Mouse (Mus musculus): Measurements from ENCODE around the gene Tmed1. TPM values are rescaled to one million over a fixed set of nuclear protein-coding genes. Genes with fewer than 3 reads are reported as not detected.
"Not testable (repeated sequence)": the region's sequence is repeated elsewhere in the genome, so short reads cannot be mapped to it uniquely, and the experiment has no call there.

Gene Tmed1
- polyA plus RNA-seq, 1 experiment, result 47.7 TPM

DNA sequence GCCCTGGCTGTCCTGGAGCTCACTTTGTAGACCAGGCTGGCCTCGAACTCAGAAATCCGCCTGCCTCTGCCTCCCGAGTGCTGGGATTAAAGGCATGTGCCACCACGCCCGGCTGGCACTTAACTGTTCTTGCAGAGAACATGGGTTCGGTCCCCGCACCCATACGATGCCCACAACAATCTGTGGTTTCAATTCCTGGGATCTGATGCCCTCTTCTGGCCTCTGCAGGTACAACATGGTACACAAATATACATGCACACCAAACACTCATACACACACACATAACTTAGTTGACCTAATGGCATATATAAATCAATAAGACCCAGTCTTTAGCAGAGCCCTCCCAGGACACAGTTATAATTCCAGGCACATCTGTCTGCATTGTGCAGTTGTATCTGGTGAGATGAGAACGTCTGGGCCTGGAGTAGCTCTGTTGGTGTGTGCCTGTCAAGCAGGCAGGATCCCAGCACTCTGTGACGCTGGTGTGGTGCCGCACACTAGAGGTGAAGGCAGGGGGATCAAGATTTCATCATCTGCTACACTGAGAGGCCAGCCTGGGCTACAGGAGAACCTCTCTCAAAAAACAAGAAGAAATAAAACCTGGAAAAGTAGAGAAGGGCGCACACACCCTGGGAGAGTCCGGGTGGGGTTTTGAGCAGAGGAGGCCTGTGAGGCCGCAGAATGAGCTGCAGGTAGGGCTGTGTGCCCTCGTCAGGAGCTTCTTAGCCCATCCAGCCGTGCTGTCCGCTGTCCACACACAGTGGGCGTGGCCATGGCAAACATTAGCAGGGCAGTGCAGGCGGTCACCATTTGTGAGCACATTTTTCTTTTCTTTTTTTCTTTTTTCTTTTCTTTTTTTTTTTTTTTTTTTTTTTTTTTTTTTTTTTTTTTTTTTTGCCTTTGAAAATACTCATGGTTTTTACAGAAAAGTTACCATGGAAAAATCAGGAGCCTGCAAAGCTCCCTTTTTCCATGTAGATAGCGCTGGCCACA, 40.7 kb downstream of the Tmed1 start:
- WGBS, result 79% methylated on average over 20 of the region's 20 CpGs
- DNase-seq, result peak; percentile 73
- Histone ChIP-seq H3K36me3 (ENCODE audit: control insufficient read depth, insufficient read depth, low read length) (peaks cover 3% of the 10 kb centered on the region), H3K27ac (ENCODE audit: insufficient read depth, low read depth, low read length) (no peak overlapping the region), H3K4me1 (ENCODE audit: control insufficient read depth, insufficient read depth, low read length) (no peaks in the 10 kb centered on the region), H3K4me3 (ENCODE audit: insufficient read depth, low read depth, low read length) (no peak overlapping the region), H3K27me3 (replicated peaks; ENCODE audit: control insufficient read depth, insufficient read depth, low read length) (no peaks in the 10 kb centered on the region)
- peak; percentile 65 for TF ChIP-seq CTCF (conservative IDR thresholded peaks at IDR 0.05; ENCODE audit: insufficient read depth, insufficient read length, low read depth, low read length)
- no peak for TF ChIP-seq POLR2A (IDR thresholded peaks at IDR 0.05; ENCODE audit: low read depth, low read length)

DNA sequence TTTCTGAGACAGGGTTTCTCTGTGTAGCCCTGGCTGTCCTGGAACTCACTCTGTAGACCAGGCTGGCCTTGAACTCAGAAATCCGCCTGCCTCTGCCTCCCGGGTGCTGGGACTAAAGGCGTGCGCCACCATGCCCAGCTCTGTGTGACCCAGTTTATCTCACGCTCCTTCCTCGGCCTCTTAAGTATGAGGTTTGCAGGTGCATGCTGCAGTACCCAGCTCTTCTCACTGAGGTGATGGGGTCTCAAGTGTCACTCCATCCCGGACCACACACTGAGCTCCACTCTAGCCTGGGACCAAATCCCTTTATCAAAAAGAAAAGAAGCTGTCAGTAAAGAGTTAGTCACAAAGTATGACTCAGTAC, 45.5 kb downstream of the Tmed1 start:
- H3K4me3 ChIP-seq (ENCODE audit: insufficient read depth, low read depth, low read length); DNase-seq; H3K27me3 ChIP-seq (replicated peaks; ENCODE audit: control insufficient read depth, insufficient read depth, low read length); H3K36me3 ChIP-seq (ENCODE audit: control insufficient read depth, insufficient read depth, low read length); H3K27ac ChIP-seq (ENCODE audit: insufficient read depth, low read depth, low read length): not testable (repeated sequence)
- H3K4me1 ChIP-seq (ENCODE audit: control insufficient read depth, insufficient read depth, low read length), result peaks cover 40% of the 10 kb centered on the region
- WGBS, result 84% methylated on average over 7 of the region's 7 CpGs

DNA sequence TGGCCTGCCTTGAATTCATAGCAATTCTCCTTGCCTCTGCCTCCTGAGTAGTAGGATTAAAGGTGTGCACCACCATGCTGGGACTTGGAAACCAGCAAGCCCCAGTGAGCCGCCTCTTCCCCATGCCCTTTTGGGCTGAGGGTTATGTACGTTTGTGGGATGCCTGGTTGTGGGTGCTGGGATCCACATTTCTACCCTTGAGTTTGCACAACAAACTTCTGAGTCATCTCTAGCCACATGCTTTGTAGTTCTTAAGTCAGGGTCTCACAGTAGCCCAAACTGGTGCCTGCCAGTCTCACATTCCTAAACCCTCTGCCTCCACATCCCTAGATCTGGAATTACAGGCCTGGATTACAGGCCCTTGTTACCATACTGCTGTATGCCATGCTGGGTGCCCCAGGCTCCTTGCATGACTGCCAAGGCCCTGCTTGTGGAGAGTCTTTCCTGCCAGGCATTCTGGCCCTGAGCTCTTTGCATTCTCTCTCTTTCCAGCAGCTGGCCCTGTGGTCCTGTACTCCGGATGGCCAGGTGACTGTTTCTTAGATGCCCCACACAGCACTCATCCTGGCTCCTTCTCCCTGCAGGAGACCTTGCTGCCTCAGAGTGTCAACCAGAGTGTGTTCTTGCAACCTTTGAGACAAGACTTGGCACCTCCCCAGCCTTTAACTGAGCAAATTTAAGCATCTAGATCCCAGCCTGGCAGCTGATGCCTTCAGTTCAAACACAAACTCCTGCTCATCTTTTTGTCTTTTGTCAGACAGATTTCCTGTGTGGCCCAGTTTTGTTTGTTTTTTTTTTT, 46.1 kb downstream of the Tmed1 start:
- H3K27ac ChIP-seq (ENCODE audit: insufficient read depth, low read depth, low read length), result peak overlapping the region; percentile 28
- H3K36me3 ChIP-seq (ENCODE audit: control insufficient read depth, insufficient read depth, low read length), result no peaks in the 10 kb centered on the region; the same call in none of the 2 replicates
- no peaks in the 10 kb centered on the region for H3K27me3 ChIP-seq (replicated peaks; ENCODE audit: control insufficient read depth, insufficient read depth, low read length)
- TF ChIP-seq POLR2A (IDR thresholded peaks at IDR 0.05; ENCODE audit: low read depth, low read length) (no peak), CTCF (conservative IDR thresholded peaks at IDR 0.05; ENCODE audit: insufficient read depth, insufficient read length, low read depth, low read length) (no peak)
- H3K4me1 ChIP-seq (ENCODE audit: control insufficient read depth, insufficient read depth, low read length), result peaks cover 45% of the 10 kb centered on the region
- WGBS, result 47% methylated on average over 3 of the region's 3 CpGs
- peak; percentile 62 for DNase-seq
- H3K4me3 ChIP-seq (ENCODE audit: insufficient read depth, low read depth, low read length), result no peak overlapping the region

DNA sequence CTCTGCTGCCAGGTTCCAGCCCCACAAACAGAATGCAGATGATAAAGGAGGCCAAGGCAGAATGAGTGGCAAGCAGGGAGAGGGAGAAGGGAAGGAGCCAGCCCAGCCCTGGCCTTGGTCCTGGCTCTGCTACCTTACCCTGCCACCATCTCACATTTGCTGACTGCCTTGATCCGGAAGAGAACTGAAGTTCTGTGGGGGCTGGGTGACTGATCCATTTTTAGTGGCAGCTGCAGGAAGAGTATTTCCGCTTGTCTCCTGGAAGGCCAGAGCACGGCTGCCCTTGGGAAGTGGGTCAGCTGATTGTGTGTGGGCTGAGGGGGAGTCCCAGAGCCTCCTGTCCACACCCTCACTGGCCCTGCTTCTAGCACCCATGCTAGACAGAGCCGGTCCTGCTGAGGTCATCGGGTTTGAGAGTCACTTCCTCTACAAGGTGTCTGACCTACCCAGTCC, 46.9 kb downstream of the Tmed1 start:
- 3% methylated on average over 5 of the region's 5 CpGs for whole genome bisulfite sequencing
- H3K27me3 ChIP-seq (replicated peaks; ENCODE audit: control insufficient read depth, insufficient read depth, low read length), result no peaks in the 10 kb centered on the region
- no peaks in the 10 kb centered on the region; the same call in none of the 2 replicates for H3K36me3 ChIP-seq (ENCODE audit: control insufficient read depth, insufficient read depth, low read length)
- peak; percentile 89 for DNase-seq
- H3K27ac ChIP-seq (ENCODE audit: insufficient read depth, low read depth, low read length), result peak overlapping the region; percentile 28
- H3K4me3 ChIP-seq (ENCODE audit: insufficient read depth, low read depth, low read length), result no peak overlapping the region
- H3K4me1 ChIP-seq (ENCODE audit: control insufficient read depth, insufficient read depth, low read length), result peaks cover 45% of the 10 kb centered on the region
- TF ChIP-seq POLR2A (IDR thresholded peaks at IDR 0.05; ENCODE audit: low read depth, low read length), result no peak
- no peak for TF ChIP-seq CTCF (conservative IDR thresholded peaks at IDR 0.05; ENCODE audit: insufficient read depth, insufficient read length, low read depth, low read length)

DNA sequence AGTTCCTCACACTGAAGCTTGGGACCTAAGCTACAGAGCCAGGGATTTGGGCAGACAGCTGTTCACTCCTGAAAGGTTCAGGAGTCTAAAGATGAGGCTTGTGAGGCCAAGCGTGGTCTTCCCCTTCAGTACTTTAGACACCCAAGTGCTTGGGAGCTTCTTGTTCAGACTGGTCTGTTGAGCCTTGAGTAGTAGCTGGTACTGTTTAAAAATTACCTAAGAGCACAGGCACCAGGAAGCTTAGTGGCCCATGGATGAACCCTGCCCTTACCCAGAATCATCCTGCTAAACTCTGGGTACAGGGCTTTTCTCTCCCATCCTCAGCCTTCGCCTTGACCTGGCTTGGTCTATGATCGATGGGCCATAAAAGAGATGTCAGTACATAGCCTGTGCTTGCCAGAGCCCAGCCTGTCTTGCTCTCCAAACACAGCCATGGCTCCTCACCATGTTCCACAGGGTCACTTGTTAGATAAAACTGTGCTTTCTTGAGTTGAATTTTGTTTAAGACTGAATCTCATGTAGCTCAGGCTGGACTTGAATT, 49.6 kb downstream of the Tmed1 start:
- H3K36me3 ChIP-seq (ENCODE audit: control insufficient read depth, insufficient read depth, low read length), result no peaks in the 10 kb centered on the region
- no peak overlapping the region for H3K4me3 ChIP-seq (ENCODE audit: insufficient read depth, low read depth, low read length)
- 38% methylated on average over 3 of the region's 3 CpGs for WGBS
- peak; percentile 82 for DNase-seq
- no peaks in the 10 kb centered on the region for H3K27me3 ChIP-seq (replicated peaks; ENCODE audit: control insufficient read depth, insufficient read depth, low read length)
- H3K4me1 ChIP-seq (ENCODE audit: control insufficient read depth, insufficient read depth, low read length), result peaks cover 45% of the 10 kb centered on the region
- peak overlapping the region; percentile 79 for H3K27ac ChIP-seq (ENCODE audit: insufficient read depth, low read depth, low read length)
- TF ChIP-seq CTCF (conservative IDR thresholded peaks at IDR 0.05; ENCODE audit: insufficient read depth, insufficient read length, low read depth, low read length), result no peak
- no peak for TF ChIP-seq POLR2A (IDR thresholded peaks at IDR 0.05; ENCODE audit: low read depth, low read length)

DNA sequence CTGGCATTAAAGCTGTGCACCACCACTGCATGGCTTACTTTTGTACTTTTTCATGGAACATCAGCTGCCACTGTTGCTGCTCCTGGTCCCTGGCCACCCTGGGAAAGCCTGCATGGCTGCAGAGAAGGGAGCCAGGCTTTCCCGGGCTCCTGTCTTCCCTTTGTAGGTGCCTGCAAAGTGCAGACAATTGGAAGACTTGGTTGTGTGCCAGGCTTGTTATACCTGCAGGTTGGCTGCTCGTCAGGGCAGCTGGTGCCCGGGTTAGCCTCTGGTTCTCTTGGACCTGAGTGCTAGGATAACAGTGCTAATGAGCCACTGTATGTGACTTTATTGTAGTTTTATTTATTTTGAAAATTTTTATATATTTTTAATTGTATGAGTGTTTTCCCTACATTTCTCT, 51.2 kb downstream of the Tmed1 start:
- H3K4me1 ChIP-seq (ENCODE audit: control insufficient read depth, insufficient read depth, low read length), result peaks cover 51% of the 10 kb centered on the region
- no peak for TF ChIP-seq CTCF (conservative IDR thresholded peaks at IDR 0.05; ENCODE audit: insufficient read depth, insufficient read length, low read depth, low read length)
- no peak for TF ChIP-seq POLR2A (IDR thresholded peaks at IDR 0.05; ENCODE audit: low read depth, low read length)
- 46% methylated on average over 3 of the region's 3 CpGs for WGBS

More for the DNA sequence above, 51.2 kb downstream of the Tmed1 start:
- no peak overlapping the region for H3K4me3 ChIP-seq (ENCODE audit: insufficient read depth, low read depth, low read length)
- peak; percentile 44 for DNase-seq
- no peaks in the 10 kb centered on the region for H3K36me3 ChIP-seq (ENCODE audit: control insufficient read depth, insufficient read depth, low read length)
- H3K27ac ChIP-seq (ENCODE audit: insufficient read depth, low read depth, low read length), result peak overlapping the region; percentile 79; the same call in 1 of the 2 replicates
- H3K27me3 ChIP-seq (replicated peaks; ENCODE audit: control insufficient read depth, insufficient read depth, low read length), result no peaks in the 10 kb centered on the region

Other genes starting within 250 kb of the Tmed1 start
- 67.0 and 71.9 TPM in 2 replicates for gene Atg4d, start 245.0 kb downstream of the Tmed1 start, polyA plus RNA-seq (2012; rRNA removed)
- gene Kri1, start 222.3 kb downstream of the Tmed1 start, polyA plus RNA-seq (2012; rRNA removed), result 14.2 and 15.9 TPM in 2 replicates
- 20.2 and 24.1 TPM in 2 replicates for gene Cdkn2d, start 218.8 kb downstream of the Tmed1 start, polyA plus RNA-seq (2012; rRNA removed)
- gene Ap1m2, start 197.9 kb downstream of the Tmed1 start, polyA plus RNA-seq (2012; rRNA removed), result 30.6 and 36.2 TPM in 2 replicates
- gene Slc44a2, start 189.6 kb downstream of the Tmed1 start, polyA plus RNA-seq (2012; rRNA removed), result 47.4 and 49.2 TPM in 2 replicates
- 31.9 and 33.0 TPM in 2 replicates for gene Ilf3, start 142.4 kb downstream of the Tmed1 start, polyA plus RNA-seq (2012; rRNA removed)
- 23.7 and 25.2 TPM in 2 replicates for gene Qtrt1, start 98.4 kb downstream of the Tmed1 start, polyA plus RNA-seq (2012; rRNA removed)
- 101 and 118 TPM in 2 replicates for gene Dnm2, start 85.3 kb downstream of the Tmed1 start, polyA plus RNA-seq (2012; rRNA removed)
- gene AB124611, start 15.9 kb upstream of the Tmed1 start, polyA plus RNA-seq (2012; rRNA removed), result 1.2 and 2.6 TPM in 2 replicates
- 47.7 and 54.6 TPM in 2 replicates for gene Carm1, start 36.6 kb upstream of the Tmed1 start, polyA plus RNA-seq (2012; rRNA removed)
- gene Timm29, start 82.5 kb upstream of the Tmed1 start, polyA plus RNA-seq (2012; rRNA removed), result 33.6 and 34.0 TPM in 2 replicates
- gene Yipf2, start 82.6 kb upstream of the Tmed1 start, polyA plus RNA-seq (2012; rRNA removed), result 39.9 and 44.9 TPM in 2 replicates
- gene Smarca4, start 105.9 kb upstream of the Tmed1 start, polyA plus RNA-seq (2012; rRNA removed), result 24.9 and 26.9 TPM in 2 replicates
- 26.9 and 28.8 TPM in 2 replicates for gene Ldlr, start 213.2 kb upstream of the Tmed1 start, polyA plus RNA-seq (2012; rRNA removed)

Data from kidney, adult 2 months (tissue).